Mouse (Mus musculus) hindbrain, embryonic 12.5 days (tissue): ENCODE data around the gene Prtg. TPM values are rescaled to one million over a fixed set of nuclear protein-coding genes. Genes with fewer than 3 reads are reported as not detected.

Experiments
- polyA plus RNA-seq: library from polyadenylated mRNA; unstranded; fragments of >200 nt; fragmentation: Nextera tagmentation; extraction: Ambion mirVana; gene quantifications from 2 replicates; pipeline ENCODE4 v1.2.1, GENCODE M21; 2016

Prtg gene
- polyA plus RNA-seq, 1 experiment from 2014 or later = 2.2 TPM

Other genes starting within 250 kb of the Prtg start
- 704 and 727 TPM in 2 replicates for gene Nedd4, start 144.5 kb upstream of the Prtg start, polyA plus RNA-seq
- gene Pygo1, start 118.8 kb downstream of the Prtg start, polyA plus RNA-seq = 14.2 and 15.0 TPM in 2 replicates
- gene Dyx1c1, start 151.9 kb downstream of the Prtg start, polyA plus RNA-seq = 2.6 and 2.7 TPM in 2 replicates
- not detected in 2 replicates for gene Gm44503, start 152.0 kb downstream of the Prtg start, polyA plus RNA-seq
- gene Ccpg1os, start 178.5 kb downstream of the Prtg start, polyA plus RNA-seq = 26.5 and 27.9 TPM in 2 replicates
- gene Ccpg1, start 178.6 kb downstream of the Prtg start, polyA plus RNA-seq = 38.7 and 44.3 TPM in 2 replicates
- 14.0 and 15.1 TPM in 2 replicates for gene Pigb, start 233.5 kb downstream of the Prtg start, polyA plus RNA-seq
- 2.9 and 4.3 TPM in 2 replicates for gene Rab27a, start 238.0 kb downstream of the Prtg start, polyA plus RNA-seq